ENCODE assay signal across 9 mouse cellular contexts in genomic region chr17:46487431-46487830, GRCm38 (mm10). TPM values are rescaled to one million over a fixed set of nuclear protein-coding genes. Genes with fewer than 3 reads are reported as not detected.
DNase-seq lines count a peak whose midpoint lies in the region; ATAC-seq and TF ChIP-seq lines count a peak whose summit lies in the region.
"Had no signal": no experiment of that assay in that cellular context is flagged by ENCODE, and none has a peak within 500 bp of the region (broad histone marks: within the 10 kb centered on the region; RNA-seq: fewer than 3 reads in every experiment).

TSS of gene Ttbk1 (minus strand) at chr17:46487675.

- 0 out of 2 replicates have a peak, but pooled peaks have one; percentile 11 for ATAC-seq in lung, embryonic 16.5 days (ENCODE audit: low read depth)
- peak; percentile 62 for ATAC-seq in inflammation-experienced regulatory T-cells, adult 6 months
- no peak for ATAC-seq in liver, embryonic 14.5 days (ENCODE audit: insufficient read depth)

- no peaks in the 10 kb centered on the region for H3K9me3 ChIP-seq in lung, embryonic 16.5 days (ENCODE audit: control insufficient read depth, low read length)
- H3K9me3 ChIP-seq in liver, embryonic 14.5 days (ENCODE audit: control insufficient read depth, low read length): no peaks in the 10 kb centered on the region

- no peak for TF ChIP-seq POLR2A in small intestine, adult 2 months (IDR thresholded peaks at IDR 0.05; ENCODE audit: low read depth, low read length)
- TF ChIP-seq POLR2A in thymus, adult 2 months (IDR thresholded peaks at IDR 0.05; ENCODE audit: control insufficient read depth, extremely low read depth, insufficient read depth, low read length, poor library complexity): no peak

- no peaks in the 10 kb centered on the region for H3K36me3 ChIP-seq in lung, embryonic 16.5 days (ENCODE audit: control insufficient read depth, insufficient read depth, low read length)
- H3K36me3 ChIP-seq in liver, embryonic 14.5 days (replicated peaks; ENCODE audit: control insufficient read depth, insufficient read depth, low read depth): no peaks in the 10 kb centered on the region
- H3K36me3 ChIP-seq in small intestine, adult 2 months (ENCODE audit: control insufficient read depth, insufficient read depth, low read length): no peaks in the 10 kb centered on the region
- no peaks in the 10 kb centered on the region for H3K36me3 ChIP-seq in thymus, adult 2 months (ENCODE audit: control insufficient read depth, insufficient read depth, low read length)

- no peak within 1 kb of the TSS for H3K27ac ChIP-seq in lung, embryonic 16.5 days (ENCODE audit: low read length)
- no peak within 1 kb of the TSS for H3K27ac ChIP-seq in liver, embryonic 14.5 days
- no peak within 1 kb of the TSS for H3K27ac ChIP-seq in small intestine, adult 2 months (ENCODE audit: insufficient read depth, low read depth, low read length)
- H3K27ac ChIP-seq in thymus, adult 2 months (ENCODE audit: control insufficient read depth, insufficient read depth, low read length): no peak within 1 kb of the TSS
- H3K27ac ChIP-seq: macrophage had no signal

- peaks cover 67% of the 10 kb centered on the region for H3K27me3 ChIP-seq in lung, embryonic 16.5 days (ENCODE audit: control insufficient read depth, insufficient read depth, low read depth, low read length)
- H3K27me3 ChIP-seq in liver, embryonic 14.5 days (ENCODE audit: control insufficient read depth, insufficient read depth, low read length): peaks cover 60% of the 10 kb centered on the region
- H3K27me3 ChIP-seq in small intestine, adult 2 months (ENCODE audit: control insufficient read depth, insufficient read depth, low read length): peaks cover 30% of the 10 kb centered on the region
- H3K27me3 ChIP-seq in thymus, adult 2 months (ENCODE audit: control insufficient read depth, insufficient read depth, low read length): peaks cover 26% of the 10 kb centered on the region

- H3K9ac ChIP-seq in lung, embryonic 16.5 days (ENCODE audit: low read length): no peak within 1 kb of the TSS
- no peak within 1 kb of the TSS for H3K9ac ChIP-seq in liver, embryonic 14.5 days (replicated peaks)

- no peak for TF ChIP-seq EP300 in liver, embryonic 14.5 days (IDR thresholded peaks at IDR 0.05; ENCODE audit: low read depth)

- H3K4me1 ChIP-seq in lung, embryonic 16.5 days (replicated peaks; ENCODE audit: control insufficient read depth, insufficient read depth, low read length): peaks cover 12% of the 10 kb centered on the region
- H3K4me1 ChIP-seq in liver, embryonic 14.5 days (replicated peaks; ENCODE audit: control insufficient read depth in 2 of 2, insufficient read depth in 2 of 2, low read length in 1 of 2): no peaks in the 10 kb centered on the region; a peak in 1 of 4 replicates
- peaks cover 6% of the 10 kb centered on the region; the same call in 1 of the 2 replicates for H3K4me1 ChIP-seq in small intestine, adult 2 months (ENCODE audit: control insufficient read depth, insufficient read depth, insufficient read length, low read length)
- H3K4me1 ChIP-seq in thymus, adult 2 months (replicated peaks; ENCODE audit: control insufficient read depth, insufficient read depth, low read length): no peaks in the 10 kb centered on the region; the same call in none of the 2 replicates

- no peak for TF ChIP-seq CTCF in liver, embryonic 14.5 days (IDR thresholded peaks at IDR 0.05; ENCODE audit: low read depth)
- no peak for TF ChIP-seq CTCF in small intestine, adult 2 months (IDR thresholded peaks at IDR 0.05; ENCODE audit: extremely low read depth, insufficient read length, insufficient replicate concordance, low read depth, low read length)
- TF ChIP-seq CTCF in thymus, adult 2 months (IDR thresholded peaks at IDR 0.05; ENCODE audit: borderline replicate concordance, control insufficient read depth, extremely low read depth, insufficient read depth, low read length, poor library complexity): no peak

- H3K4me2 ChIP-seq in lung, embryonic 16.5 days (ENCODE audit: low read depth, low read length): peak within 1 kb of the TSS; percentile 68
- 0 out of 2 replicates have a peak within 1 kb of the TSS, but pooled peaks have one; percentile 29 for H3K4me2 ChIP-seq in liver, embryonic 14.5 days (ENCODE audit: low read depth)

- peak within 1 kb of the TSS; percentile 41 for H3K4me3 ChIP-seq in lung, embryonic 16.5 days (ENCODE audit: low read length)
- no peak within 1 kb of the TSS for H3K4me3 ChIP-seq in liver, embryonic 14.5 days (ENCODE audit: insufficient read depth in 1 of 2, low read depth in 2 of 2, low read length in 2 of 2)
- H3K4me3 ChIP-seq in small intestine, adult 2 months (ENCODE audit: low read depth, low read length): peak within 1 kb of the TSS; percentile 17; the same call in 1 of the 2 replicates
- no peak within 1 kb of the TSS for H3K4me3 ChIP-seq in thymus, adult 2 months (ENCODE audit: control insufficient read depth, insufficient read depth, low read length)

- WGBS in lung, embryonic 16.5 days: 3% methylated on average over 12 of the region's 49 CpGs
- WGBS in liver, embryonic 14.5 days (ENCODE audit: insufficient replicate concordance): 2% methylated on average over 20 of the region's 49 CpGs
- WGBS in small intestine, adult 2 months: 2% methylated on average over 28 of the region's 49 CpGs
- WGBS in thymus, adult 2 months: 4% methylated on average over 37 of the region's 49 CpGs

- DNase-seq in lung, adult 18-20 months: no peak
- peak; percentile 66 for DNase-seq in embryo, embryonic 11 days
- DNase-seq in liver, embryonic 14.5 days (ENCODE audit: low read depth in 3 of 3, low spot score in 3 of 3): no peak
- DNase-seq in adrenal gland, adult (ENCODE audit: inconsistent age in 2 of 2, low spot score in 1 of 2): no peak
- no peak for DNase-seq in thymus, adult 2 months

RNA-seq across cellular contexts. Expression of gene Ttbk1, which starts in this region (rescaled TPM):
- polyA plus RNA-seq in lung, embryonic 16.5 days (2015; fragmentation: Nextera tagmentation; extraction: Ambion mirVana): 0.03 and 0.05 TPM in 2 replicates
- polyA plus RNA-seq in inflammation-experienced regulatory T-cells, adult 6 months (2017; shearing (Covaris generic)): 1 to 10 TPM in 1 of 3 experiments, under 1 TPM in 2; 0.57 to 1.2 (median 0.58) TPM
- 0.02 and 0.04 TPM in 2 replicates for polyA plus RNA-seq in liver, embryonic 14.5 days (2012; rRNA removed)
- polyA plus RNA-seq in liver, embryonic 14.5 days (2014; fragmentation: Nextera tagmentation; extraction: Ambion mirVana): not detected in 2 replicates
- 0.20 and 0.25 TPM in 2 replicates for polyA plus RNA-seq in small intestine, adult 2 months (2012; rRNA removed)
- polyA plus RNA-seq in thymus, adult 2 months (2012; rRNA removed): 1.0 and 1.1 TPM in 2 replicates
- polyA plus RNA-seq: macrophage had no signal

Comparison
In these comparisons a context has a peak if more than half of its experiments do, and no peak if none do; other contexts are left out.
1. Peak in ATAC-seq, H3K4me3 ChIP-seq and H3K4me2 ChIP-seq in lung, embryonic 16.5 days; RNA of the gene not detected or under 1 TPM.